Mouse (Mus musculus) erythroblast, embryonic 14.5 days (primary cell): ENCODE measurements around the gene Tnfaip3.

ENCODE experiments used
- GATA1 ChIP-seq: IDR thresholded peaks from 2 replicates; pipeline ENCODE4 v1.6.1; 2012; ENCODE audit warnings: low read length, inconsistent platforms, mixed read lengths
- TAL1 ChIP-seq: IDR thresholded peaks from 3 replicates; pipeline ENCODE4 v1.6.1; 2012; ENCODE audit warnings: low read length, inconsistent platforms, mixed read lengths

DNA sequence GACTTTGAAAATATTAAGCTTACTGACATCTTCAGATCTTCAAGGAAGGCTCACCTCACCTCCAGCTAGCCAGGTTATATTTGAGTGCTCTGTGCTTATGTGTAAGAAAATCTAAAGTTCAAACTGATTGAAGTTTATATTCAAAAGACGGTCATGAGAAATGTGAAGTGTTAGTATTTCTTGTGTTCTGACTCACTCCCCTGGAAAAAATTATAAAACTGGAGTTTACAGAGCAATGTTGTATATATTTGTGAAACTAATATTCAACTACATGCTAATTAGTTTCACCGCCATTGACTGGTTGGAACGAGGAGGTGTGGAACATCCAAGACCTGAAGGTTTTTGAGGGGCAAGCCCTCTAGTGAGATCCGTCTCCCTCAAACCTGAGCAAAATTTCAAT, 22.5 kb downstream of the Tnfaip3 start:
- no peak for TF ChIP-seq GATA1
- TF ChIP-seq TAL1 = no peak
